Mouse (Mus musculus): ENCODE measurements around the gene Cdc42. TPM values are rescaled to one million over a fixed set of nuclear protein-coding genes. Genes with fewer than 3 reads are reported as not detected.
A peak's percentile ranks its signal among the peaks of the same experiment; 100 is the strongest.

The Cdc42 gene
- 100 to 1,000 TPM; 307 to 330 TPM for total RNA-seq (2021)
- long read RNA-seq, experiment 1, transcript Cdc42-201 (6 exons, 1,448 nt), result major isoform, 138 of 402 reads
- long read RNA-seq, experiment 1, transcript Cdc42-202 (6 exons, 2,108 nt), result minor isoform, 133 of 402 reads
- long read RNA-seq, experiment 1, partial matches to known transcripts, result 89 of 402 reads
- long read RNA-seq, experiment 1, other reads (novel, unspliced or antisense), result 42 of 402 reads
- long read RNA-seq, experiment 2, transcript Cdc42-201 (6 exons, 1,448 nt), result major isoform, 114 of 355 reads
- long read RNA-seq, experiment 2, transcript Cdc42-202 (6 exons, 2,108 nt), result minor isoform, 110 of 355 reads
- long read RNA-seq, experiment 2, partial matches to known transcripts, result 89 of 355 reads
- long read RNA-seq, experiment 2, other reads (novel, unspliced or antisense), result 42 of 355 reads

DNA sequence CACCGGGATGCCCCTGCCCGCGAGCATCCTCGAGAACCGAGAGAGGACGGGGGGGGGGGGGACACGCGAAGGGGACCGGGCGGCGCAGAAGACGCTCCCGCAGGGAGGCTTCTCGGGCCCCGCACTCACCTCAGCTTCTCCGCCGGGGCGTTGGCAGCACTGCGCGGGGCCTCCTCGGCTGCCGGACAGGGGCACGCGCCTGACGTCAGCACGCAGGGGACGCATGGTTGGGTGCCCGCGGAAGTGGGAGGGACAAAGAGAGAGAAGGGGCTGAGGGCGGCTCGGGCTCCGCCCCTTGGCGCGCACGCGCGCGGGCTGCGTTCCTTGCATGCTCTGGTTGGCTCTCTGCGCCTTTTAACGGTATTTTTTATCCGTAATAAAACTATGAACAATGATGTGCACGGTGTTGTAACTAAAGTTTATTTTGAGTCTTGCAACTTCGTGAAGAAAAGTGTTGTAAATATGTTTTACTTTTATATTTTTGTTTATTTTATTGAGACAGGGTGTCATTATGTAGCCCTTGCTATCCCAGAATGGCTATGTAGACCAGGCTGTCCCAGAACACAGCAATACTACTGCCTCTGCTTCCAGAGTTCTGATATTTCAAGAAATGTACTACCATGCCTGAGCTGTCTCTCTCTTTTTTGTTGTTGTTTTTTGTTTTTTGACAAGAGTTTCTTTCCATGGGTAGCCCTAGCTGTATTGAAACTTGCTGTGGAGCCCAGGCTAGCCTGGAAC lies at the start of gene Cdc42:
TSS of gene Cdc42 (minus strand) at position 204 of the 738 bp plus-strand sequence.
- DNase-seq (ENCODE audit: low spot score in 2 of 2), result peak; percentile 97 to 99

DNA sequence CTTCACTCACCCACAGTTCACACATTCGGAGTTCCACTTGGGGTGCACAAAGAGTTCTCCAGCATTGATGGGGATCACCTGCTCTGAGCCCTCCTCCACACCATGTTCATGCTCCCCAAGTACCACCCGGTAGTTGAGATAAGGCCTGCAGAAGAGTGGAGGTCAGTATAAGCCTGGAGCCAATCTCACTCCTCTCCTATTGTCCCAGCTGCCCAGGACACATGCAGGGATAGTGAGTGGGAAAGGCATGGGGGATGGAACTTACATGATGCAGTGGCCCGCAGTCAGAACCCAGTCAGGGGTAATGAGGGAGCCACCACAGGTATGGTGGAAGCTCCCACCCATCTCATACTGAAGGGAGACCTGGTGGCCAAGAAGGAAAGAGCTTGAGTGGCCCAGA lies 48.1 kb upstream of the Cdc42 start:
- DNase-seq (ENCODE audit: low spot score in 2 of 2), result no peak

DNA sequence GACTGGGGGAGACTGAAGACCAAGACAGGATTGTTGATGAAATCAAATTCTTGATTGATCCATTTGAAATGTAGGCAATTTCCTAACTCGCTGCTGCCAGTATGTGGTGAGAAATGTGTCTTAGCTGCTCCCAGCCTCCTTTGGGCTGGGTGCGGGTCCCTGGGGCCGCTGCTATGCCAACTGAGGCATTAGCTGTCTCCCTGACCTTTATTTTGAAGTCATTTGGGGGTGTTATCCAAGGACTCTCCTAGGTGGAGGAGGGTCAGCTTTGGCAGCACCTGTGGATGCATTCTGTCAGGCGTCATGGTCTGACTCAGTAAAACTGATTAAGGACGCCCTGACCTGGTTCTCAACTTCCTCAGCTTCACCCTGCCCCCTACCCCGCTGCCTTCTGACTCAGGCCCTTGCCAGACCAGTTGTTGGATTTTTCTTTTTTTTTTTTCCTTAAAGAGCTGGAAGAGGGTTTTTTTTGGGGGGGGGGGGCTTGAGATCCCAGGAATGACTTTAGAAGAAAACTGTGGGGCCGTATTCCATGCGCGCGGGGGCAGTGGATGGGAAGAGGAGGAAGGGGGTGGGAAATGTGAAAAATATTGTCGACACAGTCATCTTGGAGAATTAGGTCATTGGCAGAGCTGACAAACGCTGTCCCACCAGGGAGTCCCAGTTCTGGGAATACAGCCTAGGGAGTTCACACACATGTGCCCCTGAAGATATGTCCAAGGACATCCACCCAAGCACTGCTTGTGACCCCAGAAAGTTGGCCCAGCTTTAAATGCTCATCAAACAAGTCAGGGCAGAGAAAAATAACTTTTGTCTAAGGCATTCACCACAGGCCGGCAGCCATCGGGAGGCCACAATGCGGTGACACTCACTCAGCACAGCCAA lies 39.4 kb upstream of the Cdc42 start:
- no peak for DNase-seq (ENCODE audit: low spot score in 2 of 2)

DNA sequence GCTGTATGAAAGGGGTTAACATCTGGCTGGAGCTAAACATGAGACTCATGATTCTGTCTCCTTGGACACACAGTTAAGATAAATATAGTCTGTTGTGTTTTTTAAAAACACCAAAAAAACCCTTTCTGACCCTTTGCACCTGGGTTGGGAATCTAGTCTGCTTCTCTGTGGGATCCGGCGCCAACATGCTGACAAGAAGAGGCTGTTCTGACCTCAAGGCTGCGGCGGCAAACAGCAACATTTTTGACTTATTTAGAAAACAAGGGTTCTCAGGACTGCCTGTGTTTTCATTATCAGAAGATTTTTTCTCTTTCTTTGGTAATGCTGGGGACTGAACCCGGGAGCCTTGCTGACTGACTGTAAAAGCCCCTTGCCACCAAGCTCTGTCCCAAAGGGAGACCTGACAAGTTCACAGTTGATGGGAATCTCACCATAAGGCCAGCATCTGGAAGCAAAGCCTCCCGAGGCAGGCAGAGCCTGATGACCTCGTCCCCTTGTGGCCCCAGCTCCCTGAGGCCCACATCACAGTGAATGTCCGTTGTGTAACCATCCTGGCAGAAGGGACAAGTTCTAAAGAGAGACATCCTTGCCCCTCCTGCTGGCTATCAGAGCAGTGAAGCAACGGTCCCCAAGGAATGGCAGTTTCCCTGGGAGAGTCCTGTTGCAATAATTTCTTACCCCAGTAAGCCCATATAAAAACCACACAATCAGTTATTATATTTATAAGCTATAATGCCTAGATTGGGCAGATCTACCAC lies 36.0 kb upstream of the Cdc42 start:
- no peak for DNase-seq (ENCODE audit: low spot score in 2 of 2)

DNA sequence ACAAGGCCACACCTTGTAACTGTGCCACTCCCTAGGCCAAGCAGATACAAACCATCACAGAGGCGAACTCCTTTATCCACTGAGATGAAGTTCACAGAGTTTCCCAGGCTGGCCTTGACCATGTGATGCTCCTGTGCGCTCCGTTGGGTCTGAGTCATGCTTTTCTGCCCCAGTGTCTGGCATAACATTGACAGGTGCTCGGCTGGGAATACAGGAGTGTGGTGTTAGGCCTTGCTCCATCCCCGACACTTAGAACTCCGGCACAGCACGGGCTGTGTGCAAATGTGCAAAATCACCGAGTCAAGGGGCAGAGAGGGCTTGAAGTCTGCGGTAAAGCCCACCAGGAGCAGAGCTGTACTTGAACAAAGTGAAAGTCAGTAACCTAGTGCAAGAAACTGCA lies 35.4 kb upstream of the Cdc42 start:
- no peak for DNase-seq (ENCODE audit: low spot score in 2 of 2)

DNA sequence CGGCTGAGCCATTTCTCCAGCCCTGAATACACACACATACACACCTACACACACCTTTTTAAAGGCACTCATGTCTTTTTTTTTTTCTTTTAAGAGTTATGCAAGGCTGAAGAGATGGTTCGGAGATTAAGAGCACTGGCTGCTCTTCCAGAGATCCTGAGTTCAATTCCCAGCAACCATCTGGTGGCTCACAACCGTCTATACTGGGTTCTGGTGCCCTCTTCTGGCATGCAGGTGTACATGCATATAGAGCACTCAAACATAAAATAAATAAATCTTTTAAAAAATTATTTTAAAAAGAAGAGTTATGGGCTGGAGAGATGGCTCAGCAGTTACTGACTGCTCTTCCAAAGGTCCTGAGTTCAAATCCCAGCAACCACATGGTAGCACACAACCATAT lies 33.8 kb upstream of the Cdc42 start:
- DNase-seq (ENCODE audit: low spot score in 2 of 2), result no peak

DNA sequence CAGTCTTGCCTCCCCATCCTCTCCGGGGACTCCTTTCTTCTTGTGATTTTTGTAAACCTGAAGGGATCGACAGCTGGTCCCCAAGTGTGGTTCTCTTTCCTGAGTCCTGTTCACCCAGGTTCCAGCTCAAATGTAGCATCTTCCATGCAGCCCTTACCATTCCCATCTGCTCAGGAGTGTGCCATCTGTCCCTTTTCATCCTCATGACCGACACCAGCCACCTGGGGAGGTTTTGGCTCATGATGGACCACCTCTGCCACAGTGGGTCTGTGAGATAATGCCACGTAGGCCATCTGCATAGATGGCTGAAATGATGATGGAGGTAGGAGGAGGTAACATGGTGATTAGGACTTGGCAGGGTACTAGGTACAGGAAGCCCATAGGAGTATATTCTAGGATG lies 32.7 kb upstream of the Cdc42 start:
- DNase-seq (ENCODE audit: low spot score in 2 of 2), result no peak

DNA sequence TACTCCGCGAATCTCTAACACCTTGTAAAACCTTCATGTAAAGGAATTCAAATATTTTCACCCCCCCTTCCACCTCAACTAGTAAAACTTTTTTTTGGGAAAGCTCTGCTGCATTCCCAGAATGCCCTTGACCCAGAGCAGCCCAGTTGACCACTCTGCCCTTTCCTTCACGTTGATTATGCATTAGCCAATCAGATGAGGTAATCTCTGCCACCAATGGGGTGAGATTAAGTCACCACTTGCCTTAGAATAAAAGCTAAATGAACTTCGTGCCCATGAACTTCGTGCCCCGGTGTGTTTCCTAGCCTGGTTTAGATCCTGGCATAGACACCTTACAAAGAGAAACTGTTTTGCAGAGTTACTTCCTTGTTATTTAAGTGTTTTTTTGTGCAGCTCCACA lies 31.5 kb upstream of the Cdc42 start:
- no peak for DNase-seq (ENCODE audit: low spot score in 2 of 2)

DNA sequence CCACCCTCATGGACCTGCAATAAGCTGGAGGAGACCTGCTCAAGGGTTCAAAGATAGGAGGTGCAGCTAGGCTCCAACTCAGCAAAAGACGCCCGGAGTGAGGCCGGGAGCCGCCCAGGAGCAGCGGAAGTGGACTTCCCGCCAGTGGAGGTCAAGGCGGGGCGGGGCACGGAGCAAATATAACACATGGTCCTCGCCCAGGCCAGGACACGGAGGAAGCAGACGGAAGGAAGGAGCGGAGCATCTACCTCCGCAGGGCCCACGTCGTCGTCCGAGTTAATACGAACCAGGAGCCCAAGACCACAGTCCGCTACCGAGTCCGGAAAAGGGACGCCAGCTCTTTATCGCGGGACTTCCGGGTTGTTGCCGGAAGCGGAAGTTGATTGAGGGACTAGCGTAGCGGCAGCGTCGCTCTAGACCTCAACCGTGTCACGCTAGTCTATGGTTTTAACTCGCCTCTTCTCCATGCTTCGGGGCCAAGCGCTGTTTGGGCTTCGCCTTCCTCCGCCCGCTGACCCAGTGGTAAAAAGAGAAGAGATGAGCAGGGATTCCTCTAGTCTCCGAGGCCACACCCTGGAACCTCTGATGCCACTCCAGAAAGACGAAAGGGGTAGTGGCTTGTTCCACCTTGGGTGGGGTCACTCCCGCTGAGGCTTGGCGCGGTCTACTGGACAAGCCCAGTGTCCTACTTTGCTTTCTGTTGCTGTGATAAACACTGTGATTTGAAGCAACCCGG lies 30.7 kb upstream of the Cdc42 start:
- DNase-seq (ENCODE audit: low spot score in 2 of 2), result peak; percentile 77 to 88

DNA sequence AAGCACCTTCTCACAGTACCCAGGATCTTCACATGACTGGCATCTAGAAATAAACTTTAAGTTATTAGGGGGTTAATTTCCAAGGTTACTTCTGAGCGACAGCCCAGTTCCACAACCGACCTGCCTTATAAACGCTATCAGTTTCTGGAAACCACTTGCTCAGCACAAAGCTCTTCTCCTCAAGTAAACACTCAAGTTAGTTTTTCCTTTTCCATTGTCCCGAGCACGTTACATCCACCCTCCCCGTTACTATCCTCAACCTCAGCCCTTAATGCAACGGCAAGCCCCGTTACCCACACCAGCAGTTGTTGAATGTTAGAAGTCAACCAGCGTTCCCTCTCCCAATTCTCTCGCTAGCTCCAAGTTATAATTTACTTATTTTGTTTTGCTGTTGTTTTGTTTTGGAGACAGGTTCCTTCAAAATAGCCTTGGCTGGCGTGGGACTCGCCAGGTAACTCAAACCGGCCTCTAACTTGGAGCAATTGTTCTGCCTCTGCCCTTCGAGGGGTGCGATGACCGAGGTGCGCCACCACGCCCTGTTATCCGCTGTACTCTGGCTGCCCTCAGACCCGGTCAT lies 30.1 kb upstream of the Cdc42 start:
- no peak for DNase-seq (ENCODE audit: low spot score in 2 of 2)

DNA sequence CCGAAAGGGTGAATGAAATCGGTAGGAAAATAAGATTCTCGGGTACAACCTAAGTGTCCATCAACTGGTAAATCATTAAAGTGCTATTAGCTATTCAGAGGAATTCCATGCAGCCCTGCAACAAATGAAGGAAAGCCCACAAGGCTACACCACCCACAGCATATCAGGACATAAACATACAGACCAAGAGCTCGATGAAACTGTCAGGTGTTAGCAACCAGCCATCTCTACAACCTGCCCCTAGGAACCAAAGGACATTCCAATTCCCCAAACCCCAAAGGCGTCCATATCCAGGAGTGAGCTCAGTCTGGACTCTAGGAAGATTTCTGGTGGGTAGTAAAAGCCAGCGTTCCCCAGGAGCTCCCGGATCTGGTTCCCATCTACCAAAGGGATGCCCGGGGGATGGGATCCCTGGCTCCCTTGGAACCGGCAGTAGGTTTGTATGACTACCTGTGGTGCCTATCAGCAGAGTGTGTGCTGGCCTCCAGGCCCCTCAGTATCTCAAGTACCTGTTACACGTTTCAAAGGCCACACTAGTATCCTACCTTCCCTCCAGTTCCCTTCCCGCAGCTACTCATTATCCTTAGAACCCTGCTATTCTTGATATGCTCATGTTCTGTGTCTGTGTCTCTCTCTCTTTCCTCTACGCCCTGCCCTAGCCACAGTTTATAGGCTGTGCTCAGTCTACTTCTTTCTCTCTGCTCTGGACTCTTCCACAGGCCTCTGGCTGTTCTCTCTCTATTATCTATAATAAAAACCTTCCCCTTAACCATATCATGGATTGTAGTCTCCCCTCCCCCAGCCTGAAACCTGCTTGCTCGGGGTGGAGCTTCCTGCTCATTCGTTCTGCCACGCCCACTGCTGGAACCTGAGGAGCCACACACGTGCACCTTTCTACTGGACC lies 23.4 kb upstream of the Cdc42 start:
- no peak for DNase-seq (ENCODE audit: low spot score in 2 of 2)

DNA sequence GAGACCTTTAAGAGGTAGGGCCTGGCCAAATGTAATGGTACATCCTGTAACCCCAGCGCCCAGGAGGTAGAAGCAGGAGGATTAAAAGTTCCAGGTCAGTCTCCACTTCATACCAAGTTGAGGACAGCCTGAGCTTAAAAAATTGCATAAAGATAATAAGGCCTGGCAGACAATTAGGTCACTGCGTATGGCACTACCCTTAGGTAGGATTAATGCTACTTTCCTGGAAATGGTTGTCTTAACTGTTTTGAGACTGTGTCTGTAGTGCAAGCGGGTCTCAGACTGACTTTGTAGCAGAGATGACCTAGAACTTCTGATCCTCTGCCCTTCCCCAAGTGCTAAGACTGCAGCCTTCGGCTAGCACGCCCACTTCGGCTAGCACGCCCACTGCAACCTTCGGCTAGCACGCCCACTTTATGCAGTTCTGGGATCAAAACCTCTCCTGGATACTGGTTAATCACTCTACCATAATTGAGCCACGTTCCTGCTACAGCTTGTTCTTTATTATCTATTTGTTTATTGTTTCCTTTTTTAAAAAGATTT lies 22.3 kb upstream of the Cdc42 start:
- no peak for DNase-seq (ENCODE audit: low spot score in 2 of 2)

DNA sequence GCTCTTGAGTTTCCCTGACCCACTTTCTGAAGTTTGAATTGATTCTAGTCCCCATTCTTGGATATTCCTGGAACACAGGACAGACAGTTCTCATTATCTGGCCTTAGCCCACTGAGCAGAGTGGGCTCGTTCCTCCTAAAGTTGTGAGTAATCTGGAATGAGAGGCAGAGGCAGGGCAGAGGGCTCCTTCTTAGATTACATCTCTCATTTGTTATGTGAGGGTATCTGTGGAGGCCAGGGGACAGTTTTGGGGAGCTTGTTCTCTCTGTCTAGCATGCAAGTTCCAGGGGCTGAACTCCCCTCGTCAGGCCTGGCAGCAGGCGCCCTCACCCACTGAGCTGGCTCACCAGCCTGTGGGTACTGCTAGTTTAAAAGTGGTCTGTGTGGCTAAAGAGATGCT lies 21.6 kb upstream of the Cdc42 start:
- no peak for DNase-seq (ENCODE audit: low spot score in 2 of 2)

DNA sequence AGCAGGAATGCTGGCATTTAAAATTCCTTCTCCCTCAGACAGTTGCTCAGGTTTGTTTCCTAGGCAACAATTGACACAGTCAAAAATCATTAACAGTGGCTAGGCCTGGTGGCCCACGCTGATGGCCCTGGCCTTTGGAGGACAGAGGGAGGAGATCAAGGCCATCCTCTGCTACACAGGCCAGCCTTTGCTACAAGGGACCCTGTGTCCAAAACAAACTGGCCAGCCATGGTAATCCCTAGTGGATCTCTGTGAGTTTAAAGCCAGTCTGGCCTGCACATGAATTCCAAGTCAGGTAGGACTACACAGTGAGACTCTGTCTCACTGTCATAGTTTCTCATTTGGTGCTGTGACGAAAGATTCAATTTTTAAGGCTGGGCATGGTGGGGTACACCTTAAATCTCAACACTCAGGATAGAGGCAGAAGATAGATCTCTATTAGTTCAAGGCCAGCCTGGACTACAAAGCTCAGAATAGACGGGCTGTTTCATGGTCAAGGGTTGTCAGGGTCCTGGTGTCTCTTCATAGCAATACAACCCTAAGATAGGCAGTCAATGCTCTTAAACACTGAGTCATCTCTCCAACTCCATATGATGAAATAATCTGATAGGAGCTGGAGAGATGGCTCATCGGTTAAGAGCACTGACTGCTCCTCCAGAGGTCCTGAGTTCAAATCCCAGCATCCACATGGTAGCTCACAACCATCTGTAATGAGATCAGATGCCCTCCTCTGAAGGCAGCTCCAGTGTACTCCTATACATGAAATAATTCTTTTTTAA lies 20.2 kb upstream of the Cdc42 start:
- DNase-seq (ENCODE audit: low spot score in 2 of 2), result no peak

DNA sequence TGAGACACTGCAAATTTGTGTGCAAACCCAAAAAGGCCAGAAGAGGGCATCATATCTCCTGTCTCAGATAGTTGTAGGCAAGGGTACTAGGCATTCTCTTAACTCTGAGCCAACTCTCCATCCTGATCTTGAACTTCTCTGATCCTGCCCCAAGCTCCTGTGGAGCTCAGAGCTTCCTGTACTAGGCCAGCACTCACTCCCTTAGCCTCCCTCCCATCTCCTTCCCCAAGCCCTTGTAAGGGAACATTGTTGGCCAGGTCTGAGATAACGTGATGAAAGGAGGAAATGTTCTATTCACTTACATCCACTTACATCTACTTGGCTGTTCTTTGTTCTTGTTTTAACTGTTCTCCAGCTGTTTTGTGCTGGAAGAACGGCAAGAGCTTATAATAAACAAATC lies 19.3 kb upstream of the Cdc42 start:
- DNase-seq (ENCODE audit: low spot score in 2 of 2), result no peak

DNA sequence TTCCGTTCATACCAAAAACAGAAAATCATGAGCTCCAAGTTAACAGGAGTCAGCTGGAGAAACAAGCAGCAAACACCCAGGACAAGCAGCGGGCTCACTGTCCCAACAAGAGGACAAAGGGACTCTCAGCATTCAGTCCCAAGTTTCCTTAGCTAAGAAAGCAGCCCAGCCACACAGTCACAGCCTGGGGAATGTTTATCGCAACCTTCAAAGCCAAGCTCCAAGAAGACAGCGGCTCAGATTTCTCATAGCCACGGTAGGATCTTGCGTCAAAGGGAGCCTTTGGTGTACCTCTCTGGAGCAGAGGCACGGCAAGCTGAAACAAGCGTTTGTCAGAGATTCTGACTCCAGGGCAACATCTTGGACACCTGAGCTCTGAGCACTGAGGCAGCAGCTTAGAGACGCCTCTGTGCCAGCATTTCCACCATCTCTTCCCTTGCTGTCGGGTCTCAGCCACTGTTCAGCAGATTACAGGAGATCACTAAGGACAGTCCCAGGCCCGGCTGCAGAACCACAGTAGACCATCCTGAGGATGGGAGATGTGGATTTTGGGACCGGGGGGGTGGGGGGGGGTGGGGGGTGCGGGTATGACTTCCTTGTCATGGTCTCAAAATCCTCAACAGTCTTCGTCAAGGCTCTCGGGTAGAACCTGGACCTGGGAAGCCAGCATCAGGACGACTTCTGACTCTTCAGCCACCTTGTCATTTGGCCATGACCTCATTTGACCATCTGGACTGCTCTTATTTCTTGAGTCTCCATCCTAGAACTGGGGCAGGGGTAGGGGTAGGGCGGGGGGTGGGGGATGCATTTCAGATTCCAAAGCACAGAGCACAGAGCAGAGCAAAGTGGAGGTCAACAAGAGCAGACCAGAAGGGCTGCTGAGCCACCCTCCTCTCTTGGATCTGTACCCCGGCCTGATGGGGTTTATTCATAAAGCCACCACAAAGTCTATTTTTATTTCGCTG lies 18.1 kb upstream of the Cdc42 start:
- DNase-seq (ENCODE audit: low spot score in 2 of 2), result no peak

DNA sequence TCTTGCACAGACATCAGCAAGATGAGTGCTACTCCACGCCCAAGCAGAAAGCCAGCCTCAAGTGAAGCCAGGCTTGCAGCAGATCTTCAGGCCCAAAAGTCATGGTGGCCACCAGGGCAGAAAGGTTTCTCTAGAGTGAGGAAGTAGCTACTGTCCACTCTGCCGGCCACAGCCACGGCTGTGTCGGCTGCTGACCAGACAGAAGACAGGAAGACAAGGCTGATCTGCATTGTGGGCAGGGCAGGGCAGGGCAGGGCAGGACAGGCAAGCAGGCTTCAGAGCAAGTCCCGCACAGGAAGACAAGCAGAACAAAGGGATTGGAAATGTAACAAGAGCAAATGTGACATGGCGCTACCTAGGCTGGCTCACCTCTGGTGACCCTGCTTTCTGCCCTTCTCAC lies 16.2 kb upstream of the Cdc42 start:
- DNase-seq (ENCODE audit: low spot score in 2 of 2), result no peak

Measured in left cerebral cortex, adult 18-20 months (tissue).